Mouse (Mus musculus) bone marrow macrophage, adult 2 months (primary cell): ENCODE data around the gene Ss18l2.

Experiments used
- CTCF ChIP-seq: IDR thresholded peaks from 2 replicates; pipeline ENCODE4 v1.5.1; 2012; ENCODE audit warnings: low read depth, mild to moderate bottlenecking, low read length, moderate library complexity
- POLR2A ChIP-seq: IDR thresholded peaks from 2 replicates; pipeline ENCODE4 v1.6.1; 2012; ENCODE audit warnings: mild to moderate bottlenecking, low read depth, low read length, borderline replicate concordance

DNA sequence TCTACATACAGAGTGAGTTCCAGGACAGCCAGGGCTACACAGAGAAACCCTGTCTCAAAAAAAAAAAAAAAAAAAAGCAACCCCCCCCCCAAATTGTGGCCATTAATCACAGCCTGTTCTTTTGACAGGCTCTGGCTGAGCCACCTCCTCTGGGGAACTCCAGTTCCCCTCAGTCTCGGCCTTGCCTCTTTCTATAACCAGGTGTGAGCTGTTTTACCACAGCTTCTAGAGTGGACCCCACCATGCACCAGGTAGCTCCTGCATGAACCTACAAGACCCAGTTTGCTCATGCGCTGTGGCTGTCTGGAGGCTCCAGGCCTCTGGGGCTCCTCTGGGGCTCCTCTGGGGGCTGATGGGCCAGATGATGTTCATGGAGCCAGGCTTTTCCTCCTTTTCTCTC lies 34.6 kb upstream of the Ss18l2 start:
- no peak for TF ChIP-seq CTCF
- no peak for TF ChIP-seq POLR2A
